Mouse (Mus musculus): ENCODE results near the gene Tln1. TPM values are rescaled to one million over a fixed set of nuclear protein-coding genes. Genes with fewer than 3 reads are reported as not detected.

Gene Tln1
- polyA plus RNA-seq, 1 experiment: 78.0 TPM

- Histone ChIP-seq H3K27ac (ENCODE audit: insufficient read depth, low read depth, low read length) (no peak overlapping the region), H3K4me1 (ENCODE audit: control insufficient read depth, insufficient read depth, insufficient read length, low read length) (peaks cover 9% of the 10 kb centered on the region), H3K36me3 (ENCODE audit: control insufficient read depth, insufficient read depth, low read length) (peaks cover 24% of the 10 kb centered on the region), H3K4me3 (ENCODE audit: low read depth, low read length) (no peak overlapping the region), H3K27me3 (ENCODE audit: control insufficient read depth, insufficient read depth, low read length) (peaks cover 10% of the 10 kb centered on the region)
- WGBS: 89% methylated on average over 9 of the region's 9 CpGs
- TF ChIP-seq POLR2A (IDR thresholded peaks at IDR 0.05; ENCODE audit: low read depth, low read length): no peak
- no peak; the same call in 1 of the 2 replicates for TF ChIP-seq CTCF (IDR thresholded peaks at IDR 0.05; ENCODE audit: extremely low read depth, insufficient read length, insufficient replicate concordance, low read depth, low read length)
Measured at GRCm38 (mm10) chr4:43528487-43528886, 34.0 kb downstream of the Tln1 start.

GRCm38 (mm10) chr4:43527880-43528279, 34.6 kb downstream of the Tln1 start:
- peaks cover 10% of the 10 kb centered on the region for H3K27me3 ChIP-seq (ENCODE audit: control insufficient read depth, insufficient read depth, low read length)
- WGBS: 73% methylated on average over 5 of the region's 5 CpGs

GRCm38 (mm10) chr4:43519956-43520355, 42.5 kb downstream of the Tln1 start:
- H3K4me1 ChIP-seq (ENCODE audit: control insufficient read depth, insufficient read depth, insufficient read length, low read length): peaks cover 29% of the 10 kb centered on the region
- H3K4me3 ChIP-seq (ENCODE audit: low read depth, low read length): peak overlapping the region; percentile 42
- WGBS: 19% methylated on average over 6 of the region's 6 CpGs
- TF ChIP-seq CTCF (IDR thresholded peaks at IDR 0.05; ENCODE audit: extremely low read depth, insufficient read length, insufficient replicate concordance, low read depth, low read length) (no peak), POLR2A (IDR thresholded peaks at IDR 0.05; ENCODE audit: low read depth, low read length) (no peak)
- peaks cover 2% of the 10 kb centered on the region; the same call in 1 of the 2 replicates for H3K36me3 ChIP-seq (ENCODE audit: control insufficient read depth, insufficient read depth, low read length)
- peaks cover 10% of the 10 kb centered on the region for H3K27me3 ChIP-seq (ENCODE audit: control insufficient read depth, insufficient read depth, low read length)
- H3K27ac ChIP-seq (ENCODE audit: insufficient read depth, low read depth, low read length): 0 out of 2 replicates have a peak overlapping the region, but pooled peaks have one; percentile 19

More at GRCm38 (mm10) chr4:43527880-43528279, 34.6 kb downstream of the Tln1 start:
- H3K4me3 ChIP-seq (ENCODE audit: low read depth, low read length): no peak overlapping the region
- no peak overlapping the region for H3K27ac ChIP-seq (ENCODE audit: insufficient read depth, low read depth, low read length)
- peaks cover 11% of the 10 kb centered on the region for H3K4me1 ChIP-seq (ENCODE audit: control insufficient read depth, insufficient read depth, insufficient read length, low read length)
- H3K36me3 ChIP-seq (ENCODE audit: control insufficient read depth, insufficient read depth, low read length): peaks cover 18% of the 10 kb centered on the region
- TF ChIP-seq POLR2A (IDR thresholded peaks at IDR 0.05; ENCODE audit: low read depth, low read length) (no peak), CTCF (IDR thresholded peaks at IDR 0.05; ENCODE audit: extremely low read depth, insufficient read length, insufficient replicate concordance, low read depth, low read length) (peak; percentile 41; the same call in 1 of the 2 replicates)

GRCm38 (mm10) chr4:43519551-43519950, 42.9 kb downstream of the Tln1 start:
- H3K4me1 ChIP-seq (ENCODE audit: control insufficient read depth, insufficient read depth, insufficient read length, low read length): peaks cover 29% of the 10 kb centered on the region
- H3K27me3 ChIP-seq (ENCODE audit: control insufficient read depth, insufficient read depth, low read length): peaks cover 9% of the 10 kb centered on the region
- H3K4me3 ChIP-seq (ENCODE audit: low read depth, low read length): peak overlapping the region; percentile 42
- H3K36me3 ChIP-seq (ENCODE audit: control insufficient read depth, insufficient read depth, low read length): peaks cover 2% of the 10 kb centered on the region; the same call in 1 of the 2 replicates
- TF ChIP-seq POLR2A (IDR thresholded peaks at IDR 0.05; ENCODE audit: low read depth, low read length) (no peak), CTCF (IDR thresholded peaks at IDR 0.05; ENCODE audit: extremely low read depth, insufficient read length, insufficient replicate concordance, low read depth, low read length) (no peak)
- no peak overlapping the region for H3K27ac ChIP-seq (ENCODE audit: insufficient read depth, low read depth, low read length)
- WGBS: 32% methylated on average over 10 of the region's 10 CpGs

- no peak for TF ChIP-seq CTCF (IDR thresholded peaks at IDR 0.05; ENCODE audit: extremely low read depth, insufficient read length, insufficient replicate concordance, low read depth, low read length)
- no peak for TF ChIP-seq POLR2A (IDR thresholded peaks at IDR 0.05; ENCODE audit: low read depth, low read length)
- Histone ChIP-seq H3K27ac (ENCODE audit: insufficient read depth, low read depth, low read length) (peak overlapping the region; percentile 78), H3K36me3 (ENCODE audit: control insufficient read depth, insufficient read depth, low read length) (peaks cover 2% of the 10 kb centered on the region; the same call in 1 of the 2 replicates), H3K4me3 (ENCODE audit: low read depth, low read length) (0 out of 2 replicates have a peak overlapping the region, but pooled peaks have one; percentile 7), H3K4me1 (ENCODE audit: control insufficient read depth, insufficient read depth, insufficient read length, low read length) (peaks cover 22% of the 10 kb centered on the region), H3K27me3 (ENCODE audit: control insufficient read depth, insufficient read depth, low read length) (no peaks in the 10 kb centered on the region)
- 20% methylated on average over 11 of the region's 11 CpGs for WGBS
Measured at GRCm38 (mm10) chr4:43515764-43516708, 46.5 kb downstream of the Tln1 start.

- Histone ChIP-seq H3K27me3 (ENCODE audit: control insufficient read depth, insufficient read depth, low read length) (no peaks in the 10 kb centered on the region), H3K27ac (ENCODE audit: insufficient read depth, low read depth, low read length) (no peak overlapping the region), H3K4me3 (ENCODE audit: low read depth, low read length) (no peak overlapping the region), H3K4me1 (ENCODE audit: control insufficient read depth, insufficient read depth, insufficient read length, low read length) (peaks cover 17% of the 10 kb centered on the region), H3K36me3 (ENCODE audit: control insufficient read depth, insufficient read depth, low read length) (peaks cover 2% of the 10 kb centered on the region; the same call in 1 of the 2 replicates)
- 79% methylated on average over 4 of the region's 4 CpGs for WGBS
- TF ChIP-seq POLR2A (IDR thresholded peaks at IDR 0.05; ENCODE audit: low read depth, low read length): no peak
- TF ChIP-seq CTCF (IDR thresholded peaks at IDR 0.05; ENCODE audit: extremely low read depth, insufficient read length, insufficient replicate concordance, low read depth, low read length): no peak
Measured at GRCm38 (mm10) chr4:43513791-43514190, 48.7 kb downstream of the Tln1 start.

GRCm38 (mm10) chr4:43513300-43513699, 49.2 kb downstream of the Tln1 start:
- WGBS: 95% methylated on average over 4 of the region's 4 CpGs
- Histone ChIP-seq H3K27me3 (ENCODE audit: control insufficient read depth, insufficient read depth, low read length) (no peaks in the 10 kb centered on the region), H3K27ac (ENCODE audit: insufficient read depth, low read depth, low read length) (no peak overlapping the region), H3K36me3 (ENCODE audit: control insufficient read depth, insufficient read depth, low read length) (peaks cover 2% of the 10 kb centered on the region; the same call in 1 of the 2 replicates), H3K4me1 (ENCODE audit: control insufficient read depth, insufficient read depth, insufficient read length, low read length) (peaks cover 15% of the 10 kb centered on the region), H3K4me3 (ENCODE audit: low read depth, low read length) (no peak overlapping the region)
- no peak for TF ChIP-seq CTCF (IDR thresholded peaks at IDR 0.05; ENCODE audit: extremely low read depth, insufficient read length, insufficient replicate concordance, low read depth, low read length)
